Mouse (Mus musculus) adrenal gland, postnatal 4 days (tissue): Measurements from ENCODE around the gene Gatad2a. TPM values are rescaled to one million over a fixed set of nuclear protein-coding genes. Genes with fewer than 3 reads are reported as not detected.
A peak's percentile ranks its signal among the peaks of the same experiment; 100 is the strongest.
"Not testable (repeated sequence)": the region's sequence is repeated elsewhere in the genome, so short reads cannot be mapped to it uniquely, and the experiment has no call there.

ENCODE experiments used
- DNase-seq, 2 experiments: peaks; one replicate each; pipeline ENCODE4 v3.0.0; 2021 to 2022; ENCODE audit warnings: low spot score in 2 of 2, mixed read lengths in 2 of 2
- long read RNA-seq, 2 experiments: library from polyadenylated mRNA; stranded (forward); transcript quantifications; one replicate each; pipeline ENCODE4 v2.0.0; 2021
- total RNA-seq, 2 experiments: library from RNA; stranded (reverse); gene quantifications; 2 replicates each; pipeline ENCODE4 v1.2.3; 2021

Gatad2a gene
- 100 to 1,000 TPM in 1 of 2 experiments, 10 to 100 TPM in 1; 91.5 to 106 TPM for total RNA-seq
- long read RNA-seq, experiment 1, transcript Gatad2a-202 (13 exons, 3,363 nt), result major isoform, 13 of 51 reads
- long read RNA-seq, experiment 1, transcript Gatad2a-206 (13 exons, 3,622 nt), result minor isoform, 5 of 51 reads
- long read RNA-seq, experiment 1, partial matches to known transcripts, result 3 of 51 reads
- long read RNA-seq, experiment 1, other reads (novel, unspliced or antisense), result 28 of 51 reads
- long read RNA-seq, experiment 2, transcript Gatad2a-202 (13 exons, 3,363 nt), result minor isoform, 22 of 129 reads
- long read RNA-seq, experiment 2, transcript Gatad2a-206 (13 exons, 3,622 nt), result major isoform, 25 of 129 reads
- long read RNA-seq, experiment 2, partial matches to known transcripts, result 17 of 129 reads
- long read RNA-seq, experiment 2, other reads (novel, unspliced or antisense), result 62 of 129 reads

DNA sequence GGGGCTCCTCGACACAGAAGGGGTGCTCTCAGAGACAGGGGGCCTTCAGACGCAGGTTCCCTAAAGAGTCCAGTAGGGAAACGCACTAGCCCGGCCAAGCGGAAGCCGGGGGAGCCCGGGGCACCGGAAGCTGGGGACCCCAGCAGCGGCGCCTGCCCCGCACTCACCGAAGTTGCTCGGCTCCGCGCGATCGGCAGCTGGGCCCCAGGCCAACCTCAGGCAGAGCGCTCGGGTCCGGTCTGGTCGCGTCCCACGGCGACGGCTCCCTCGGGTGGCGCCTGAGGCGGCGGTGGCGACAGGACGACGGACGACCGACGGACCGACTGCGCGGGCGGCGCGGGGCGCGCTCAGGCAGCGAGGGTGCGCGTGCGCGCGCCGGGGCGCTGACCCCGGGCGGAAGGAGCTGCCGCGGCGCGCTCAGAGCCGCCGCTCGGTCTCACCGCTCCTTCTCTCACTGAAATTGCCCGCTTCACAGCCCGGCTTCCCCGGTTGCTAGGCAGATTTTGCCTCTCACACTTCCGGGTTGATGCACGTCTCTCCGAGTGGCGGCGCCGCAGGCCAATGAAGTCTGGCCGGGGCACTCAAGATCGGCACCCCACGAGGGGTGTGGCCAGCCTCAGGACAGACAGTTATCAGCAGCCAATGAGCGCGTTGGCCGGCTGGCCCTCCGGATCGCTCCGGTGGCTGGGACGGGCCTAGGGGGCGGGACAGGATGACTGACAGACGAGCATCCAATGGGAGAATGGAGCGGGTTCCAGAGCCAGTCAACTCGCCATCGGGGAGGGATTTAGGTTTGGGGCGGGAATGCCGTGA lies at the start of gene Gatad2a:
Gatad2a (minus strand) TSS at position 609 of the 813 bp plus-strand sequence.
- peak; percentile 99 to 100 for DNase-seq

DNA sequence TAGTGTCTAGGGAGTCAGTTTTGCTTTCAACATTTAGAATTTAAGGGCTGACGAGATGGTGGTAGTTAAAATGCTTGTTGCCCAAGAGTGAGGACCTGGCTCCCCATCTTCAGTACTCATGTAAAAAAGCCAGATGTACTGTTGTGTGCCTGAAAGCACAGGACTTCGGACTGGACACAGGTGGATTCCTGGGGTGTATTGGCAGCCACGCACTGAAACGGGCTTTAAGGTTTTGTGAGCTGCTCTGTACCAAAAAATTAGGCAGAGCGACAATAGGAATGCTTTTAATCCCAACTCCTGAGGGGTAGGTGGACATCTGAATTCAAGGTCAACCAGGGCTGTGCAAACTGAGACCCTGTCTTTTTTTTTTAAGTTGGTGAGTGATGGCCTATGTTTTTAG lies 47.8 kb upstream of the Gatad2a start:
- DNase-seq, result no peak

DNA sequence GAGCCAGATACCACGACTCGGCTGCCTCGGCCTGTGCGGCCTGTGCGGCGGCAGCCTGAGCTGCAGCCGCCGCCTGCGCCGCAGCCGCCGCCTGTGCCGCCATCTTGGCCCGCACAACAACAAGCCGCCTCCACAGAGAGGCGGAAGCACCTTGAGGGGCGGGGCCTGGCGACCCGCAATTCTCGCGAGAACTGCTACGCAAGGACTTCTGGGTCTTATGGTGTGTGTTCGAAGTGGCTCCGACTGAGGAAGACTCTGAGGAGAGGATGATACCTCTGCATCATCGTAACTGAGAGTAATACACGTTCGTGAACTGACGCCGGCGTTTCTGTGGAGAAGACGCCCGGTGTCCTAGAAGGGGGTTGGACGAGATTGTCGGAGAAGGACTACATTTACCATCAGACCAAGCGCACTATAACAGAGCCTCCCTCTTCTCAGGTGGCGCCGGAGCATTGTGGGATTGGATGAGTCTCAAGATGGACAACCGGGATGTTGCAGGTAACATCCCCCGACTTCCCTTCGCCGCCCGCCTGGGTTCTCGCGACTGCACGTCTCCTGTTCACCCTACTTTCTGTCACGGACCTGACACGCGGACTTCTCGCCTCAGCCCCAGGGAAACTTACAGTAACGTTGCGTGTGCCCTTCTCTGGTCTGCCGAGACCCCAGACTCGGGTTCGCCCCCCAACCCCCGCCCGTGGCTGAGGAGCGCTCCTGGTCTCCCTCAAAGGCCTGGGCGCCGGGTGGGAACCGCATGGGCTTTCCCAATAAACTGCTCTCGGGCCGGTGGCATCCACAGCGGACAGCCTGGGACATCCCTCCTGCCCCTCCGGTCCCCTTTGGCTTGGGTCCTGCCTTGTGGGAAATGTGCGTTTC lies 46.6 kb upstream of the Gatad2a start, which contains the start of the genes Mau2 and Sugp1:
Mau2 (minus strand) TSS at position 152 of the 873 bp plus-strand sequence.
Sugp1 (plus strand) TSS at position 231 of the 873 bp plus-strand sequence.
- DNase-seq, result peak; percentile 81 to 87

DNA sequence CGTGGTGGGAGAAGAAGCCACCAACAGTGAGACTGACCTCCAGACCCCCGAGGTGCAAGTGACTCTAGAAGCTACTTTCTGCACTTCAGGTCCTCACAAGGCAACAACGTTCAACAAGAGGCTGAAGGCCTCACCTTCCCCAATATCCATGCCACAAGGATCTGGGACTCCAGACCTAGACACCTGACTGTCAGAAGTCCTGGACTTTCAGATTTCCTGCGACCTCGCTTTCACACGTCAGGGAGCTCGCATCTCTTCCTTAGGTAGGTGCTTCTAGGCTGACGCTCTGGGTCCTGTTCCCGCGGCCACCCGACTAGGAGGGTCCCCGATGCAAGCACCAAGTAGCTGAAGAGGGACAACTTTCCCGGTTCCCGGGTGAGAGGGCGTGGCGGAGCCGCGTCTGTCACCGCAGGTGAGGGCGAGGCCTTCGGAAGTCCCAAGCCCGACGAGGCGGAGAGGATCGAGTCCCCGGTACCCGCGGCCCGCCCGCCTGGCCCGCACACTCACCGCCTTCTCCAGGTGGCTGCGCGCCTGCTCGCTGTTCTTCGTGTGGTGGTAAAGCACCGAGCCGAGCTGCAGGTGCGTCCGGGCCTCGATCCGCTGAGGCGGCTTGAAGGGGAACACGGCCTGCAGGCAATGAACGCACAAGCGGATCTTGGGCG lies 45.8 kb upstream of the Gatad2a start:
- peak; percentile 6 to 14 for DNase-seq

- DNase-seq, result no peak
Observed at GRCm38 (mm10) chr8:70037994-70038393, 41.8 kb upstream of the Gatad2a start.

DNA sequence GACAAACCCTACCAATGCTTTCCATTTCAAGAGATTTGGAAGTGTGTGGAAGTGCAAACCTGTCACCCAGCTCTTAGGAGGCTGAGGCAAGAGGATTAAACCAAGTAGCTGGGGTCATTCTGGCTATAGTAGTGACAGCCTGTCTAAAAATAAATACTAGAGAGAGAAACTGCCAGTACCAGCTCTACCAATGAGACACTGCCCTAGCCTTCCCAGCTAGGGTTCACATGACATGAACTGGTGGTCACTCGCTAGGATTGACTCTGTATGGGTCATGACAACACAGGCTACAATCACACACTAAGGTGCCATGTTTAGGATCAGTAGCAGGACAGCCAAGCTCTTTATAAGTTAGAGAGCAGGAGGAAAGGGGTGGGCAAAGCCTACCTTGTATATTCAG lies 34.1 kb upstream of the Gatad2a start:
- DNase-seq, result no peak

GRCm38 (mm10) chr8:70026151-70026550 lies 30.0 kb upstream of the Gatad2a start:
- no peak for DNase-seq

- DNase-seq, result no peak
Observed at GRCm38 (mm10) chr8:70023596-70023995, 27.4 kb upstream of the Gatad2a start.

DNA sequence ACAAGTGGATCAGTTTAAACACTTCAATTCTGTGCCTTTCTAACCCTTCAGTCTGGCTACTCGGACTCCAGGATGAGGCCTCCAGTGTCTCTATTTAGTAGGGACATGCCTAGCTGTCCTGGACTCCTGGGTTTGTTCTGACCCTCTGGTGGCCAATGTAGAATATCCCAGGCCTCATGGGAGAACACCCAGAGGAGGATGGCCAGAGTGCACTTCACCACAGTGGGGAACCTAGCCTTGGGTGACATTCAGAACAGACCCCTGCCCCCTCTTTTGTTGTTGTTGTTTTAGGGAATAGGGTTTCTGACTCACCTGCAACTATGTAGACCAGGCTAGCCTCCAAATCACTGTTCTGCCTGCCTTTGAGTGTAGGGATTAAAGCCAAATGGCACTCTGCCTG lies 18.8 kb upstream of the Gatad2a start:
- DNase-seq, result no peak

DNA sequence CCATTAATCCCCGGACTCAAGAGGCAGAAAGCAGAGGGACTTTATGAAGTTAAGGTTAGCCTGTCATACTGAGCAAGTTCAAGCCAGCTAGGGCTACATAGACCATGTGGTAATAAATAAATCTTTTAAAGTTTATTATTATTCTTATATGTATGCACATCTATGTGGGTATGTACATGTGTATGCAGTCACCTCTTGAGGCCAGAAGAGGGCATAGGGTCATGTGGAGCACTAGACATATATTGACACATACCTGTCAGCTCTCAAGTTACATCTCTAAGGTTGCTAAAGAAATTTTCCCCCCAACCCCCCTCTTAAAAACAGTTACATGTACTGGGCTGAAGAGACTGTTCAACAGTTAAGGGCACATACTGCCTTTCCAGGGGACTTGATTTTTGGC lies 16.6 kb upstream of the Gatad2a start:
- no peak for DNase-seq

DNA sequence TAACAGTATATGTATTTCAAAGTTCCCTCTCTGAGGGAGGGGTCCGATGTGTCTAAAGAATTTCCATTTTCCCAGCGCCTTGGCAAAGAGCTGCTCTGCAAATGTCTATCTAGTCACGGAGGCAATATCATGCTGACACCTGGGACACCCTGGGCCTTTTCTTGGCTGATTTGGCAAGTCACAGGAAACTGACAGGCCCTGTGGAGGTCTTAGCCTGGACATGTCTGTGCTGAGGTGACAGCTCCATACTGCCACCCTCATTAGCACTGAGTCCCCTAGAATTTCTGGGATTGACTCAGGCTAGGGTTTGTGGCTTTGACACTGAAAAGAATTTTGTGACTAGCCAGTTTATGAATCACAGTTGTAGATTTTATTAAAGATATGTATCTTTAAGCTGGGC lies 16.2 kb upstream of the Gatad2a start:
- no peak for DNase-seq

GRCm38 (mm10) chr8:70010796-70011195 lies 14.6 kb upstream of the Gatad2a start:
- not testable (repeated sequence) for DNase-seq

DNA sequence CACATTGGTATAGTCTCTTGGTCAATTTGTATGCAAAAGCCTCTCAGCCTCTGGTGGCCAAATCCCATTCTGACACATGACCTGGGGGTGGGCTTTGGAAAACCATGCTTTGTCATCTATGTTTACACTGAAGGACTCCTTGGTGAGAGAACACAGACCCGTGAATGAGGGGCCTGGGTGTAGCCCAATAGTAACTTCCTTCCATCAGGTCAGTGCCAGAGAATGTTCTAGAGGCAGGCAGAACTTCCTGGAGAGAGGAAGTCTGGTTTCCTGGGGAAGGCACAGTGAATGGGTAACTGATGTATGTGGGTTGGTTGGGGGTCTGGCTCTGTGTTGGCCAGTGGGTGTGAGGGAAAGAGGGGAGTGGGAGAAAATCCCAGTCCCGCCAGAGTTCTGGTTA lies 9.0 kb upstream of the Gatad2a start:
- no peak for DNase-seq

GRCm38 (mm10) chr8:70004345-70004744 lies 8.2 kb upstream of the Gatad2a start:
- DNase-seq, result no peak

DNA sequence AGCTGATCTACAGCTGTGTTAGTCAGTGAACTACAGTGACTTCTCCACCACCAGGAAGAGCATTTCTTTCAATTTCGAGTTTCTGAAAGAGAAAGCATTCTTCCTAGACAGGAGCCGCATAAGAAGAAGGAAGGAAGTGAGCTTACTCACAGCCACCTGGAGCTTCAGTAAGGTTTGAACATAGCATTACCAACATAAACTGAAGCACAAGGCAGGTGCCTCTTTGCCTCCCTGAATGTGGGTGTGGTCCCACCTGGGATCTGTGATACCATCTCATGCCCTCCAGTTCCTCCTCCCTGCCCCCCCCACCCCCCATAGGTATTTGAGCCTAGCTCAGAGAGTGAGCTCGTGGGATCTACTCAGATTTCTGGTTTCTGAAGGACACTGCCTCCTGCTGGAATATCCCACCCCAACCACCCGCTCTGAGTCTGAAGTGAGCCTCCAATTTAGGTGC lies 7.0 kb upstream of the Gatad2a start:
- DNase-seq, result no peak

GRCm38 (mm10) chr8:70001892-70002191 lies 5.7 kb upstream of the Gatad2a start:
- not testable (repeated sequence) for DNase-seq

DNA sequence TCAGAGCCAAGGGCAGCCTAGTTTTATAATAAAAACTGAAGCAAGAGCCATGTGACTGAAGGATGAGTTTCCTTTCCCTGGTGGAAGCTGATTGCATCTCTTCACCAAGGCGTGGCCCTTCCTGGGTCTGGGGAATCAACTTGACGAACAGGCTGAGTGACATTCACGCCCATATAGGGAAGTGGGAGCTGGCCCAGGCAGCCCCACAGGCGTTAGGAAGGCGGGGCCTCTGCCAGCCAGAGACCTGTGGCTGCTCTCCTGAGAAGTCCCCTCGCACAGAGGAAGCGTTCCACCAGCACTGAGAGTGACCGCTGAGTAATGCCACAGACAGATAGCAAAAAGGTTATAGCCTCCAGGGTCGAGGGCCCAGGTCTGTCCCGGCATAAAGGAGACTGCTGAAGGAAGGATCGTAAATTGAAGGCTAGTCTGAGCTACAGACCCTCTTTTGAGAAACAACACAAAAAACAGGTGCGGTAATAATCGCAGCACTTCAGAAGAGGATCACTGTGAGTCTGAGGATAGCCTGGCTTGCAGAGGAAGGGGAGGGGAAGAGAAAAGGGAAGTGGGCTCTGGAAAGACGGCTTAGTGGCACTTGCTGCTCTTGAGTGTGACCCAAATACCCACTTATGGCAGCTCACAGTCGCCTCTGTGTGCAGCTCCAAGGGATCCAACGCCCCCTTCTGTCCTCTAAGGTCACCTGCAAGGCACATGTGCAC lies 5.2 kb upstream of the Gatad2a start:
- DNase-seq, result peak in 1 of 2 experiments; percentile 22

- no peak for DNase-seq
Observed at GRCm38 (mm10) chr8:70000226-70000625, 4.0 kb upstream of the Gatad2a start.

DNA sequence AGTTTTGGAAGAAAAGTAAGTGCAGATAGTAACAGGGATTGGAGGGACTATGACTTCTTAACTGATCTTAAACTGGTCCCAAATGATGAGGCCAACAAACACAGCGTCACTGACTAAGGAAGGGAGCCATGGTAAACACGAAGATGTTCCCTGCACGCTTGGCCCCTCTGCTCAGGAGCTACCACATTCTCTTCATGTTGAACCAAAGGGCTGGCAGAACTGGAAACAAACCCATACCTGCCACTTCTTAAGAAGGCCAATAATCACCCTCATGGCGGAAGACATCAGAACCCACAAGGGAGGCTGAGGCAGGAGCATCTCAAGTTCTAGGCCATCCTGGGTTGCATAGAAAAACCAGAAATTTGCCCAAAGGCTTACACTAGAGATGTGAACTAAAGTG lies 3.1 kb upstream of the Gatad2a start:
- DNase-seq, result no peak

- DNase-seq, result no peak
Observed at GRCm38 (mm10) chr8:69998706-69999105, 2.5 kb upstream of the Gatad2a start.
